Mouse (Mus musculus) brain, embryonic 14.5 days (tissue): Measurements from ENCODE around the gene Slc22a23.

Experiments
- CTCF ChIP-seq: fragments of 200-500 bp; IDR thresholded peaks from 2 replicates; pipeline ENCODE4 v1.5.1; 2012; ENCODE audit warnings: inconsistent platforms, mild to moderate bottlenecking, moderate library complexity, borderline replicate concordance; ENCODE audit not compliant: insufficient read depth, insufficient read length; ENCODE audit errors: extremely low read depth
- POLR2A ChIP-seq: fragments of 200-500 bp; IDR thresholded peaks from 2 replicates; pipeline ENCODE4 v1.6.1; 2012; ENCODE audit warnings: mild to moderate bottlenecking, inconsistent platforms, borderline replicate concordance; ENCODE audit not compliant: poor library complexity, insufficient read depth, insufficient read length, severe bottlenecking; ENCODE audit errors: extremely low read depth

DNA sequence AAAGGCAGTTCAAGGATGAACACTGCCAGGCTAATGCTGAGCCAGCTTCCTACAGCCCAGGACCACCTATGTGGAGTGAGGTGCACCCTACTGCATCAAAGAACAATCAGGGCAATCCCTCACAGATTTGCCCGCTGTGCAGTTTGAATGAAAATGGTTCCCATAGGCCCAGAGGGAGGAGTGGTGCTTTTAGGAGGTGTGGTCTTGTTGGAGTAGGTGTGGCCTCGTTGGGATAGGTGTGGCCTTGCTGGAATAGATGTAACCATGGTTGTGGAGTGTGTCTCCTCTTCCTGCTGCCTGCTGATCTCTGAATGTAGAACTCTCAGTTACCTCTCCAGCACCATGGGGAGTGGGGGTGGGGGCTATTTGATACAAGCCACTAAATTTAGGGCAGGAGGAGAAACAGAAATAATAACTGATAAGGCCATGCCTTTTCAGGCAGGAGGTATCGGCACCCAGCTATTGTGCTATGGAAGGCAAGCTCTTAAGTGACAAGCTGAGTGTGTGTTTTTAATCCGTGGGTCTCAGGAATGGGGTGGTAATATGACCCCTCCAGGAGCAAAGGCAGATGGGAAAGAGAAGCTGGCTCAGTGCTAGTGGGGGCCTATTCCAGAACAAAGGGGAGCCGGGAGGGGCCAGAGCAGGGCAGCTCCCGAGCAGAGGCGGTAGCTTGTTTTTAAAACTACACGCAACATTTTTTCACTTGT is 188.7 kb downstream of the Slc22a23 start:
- TF ChIP-seq CTCF (no peak), POLR2A (no peak)
